Mouse (Mus musculus) lung, adult 2 months (tissue): ENCODE results near the gene Sema5b.

ENCODE experiments used
- CTCF ChIP-seq: fragments of 200-500 bp; IDR thresholded peaks from 2 replicates; pipeline ENCODE4 v1.5.1; 2011; ENCODE audit warnings: mild to moderate bottlenecking, low read length, control low read depth; ENCODE audit not compliant: insufficient read depth
- POLR2A ChIP-seq: fragments of 200-500 bp; IDR thresholded peaks from 2 replicates; pipeline ENCODE4 v1.6.1; 2011; ENCODE audit warnings: low read depth, mild to moderate bottlenecking, control low read depth, low read length, borderline replicate concordance; ENCODE audit errors: extremely low read depth

DNA sequence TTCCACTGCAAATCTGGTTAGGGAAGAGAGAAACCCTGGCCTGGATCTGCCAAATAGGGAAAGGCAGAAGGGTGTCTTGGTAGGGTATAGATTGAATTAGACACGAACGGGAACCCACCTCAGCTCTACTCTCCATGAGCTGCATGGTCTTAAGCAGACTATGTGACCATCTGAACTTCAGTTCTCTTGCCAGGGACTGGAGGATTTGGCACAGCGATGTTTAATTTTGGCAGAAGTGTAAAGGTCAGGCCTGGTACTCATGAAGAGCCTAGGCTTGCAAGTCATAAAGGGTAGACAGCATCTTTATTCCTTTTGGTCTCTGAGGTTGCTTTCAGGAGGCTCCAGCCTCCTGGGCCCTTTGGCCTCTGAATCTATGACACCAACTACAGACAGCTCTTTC is 111.8 kb downstream of the Sema5b start:
- TF ChIP-seq POLR2A, result no peak
- no peak for TF ChIP-seq CTCF
